Mouse (Mus musculus) G1E (cell line): ENCODE results near the gene Agmo.

ENCODE experiments used
- CTCF ChIP-seq: IDR thresholded peaks from 2 replicates; pipeline ENCODE4 v1.5.1; 2012; ENCODE audit warnings: low read depth, low read length, inconsistent platforms, mixed read lengths
- GATA1 ChIP-seq: IDR thresholded peaks from 2 replicates; pipeline ENCODE4 v1.6.1; 2012; ENCODE audit warnings: borderline replicate concordance, low read length, inconsistent platforms, mixed read lengths
- TAL1 ChIP-seq: conservative IDR thresholded peaks from 2 replicates; pipeline ENCODE4 v1.6.1; 2012; ENCODE audit warnings: low read depth, low read length, inconsistent platforms, mixed read lengths

GRCm38 (mm10) chr12:37251688-37252087, 10.2 kb downstream of the Agmo start:
- no peak for TF ChIP-seq CTCF
- no peak for TF ChIP-seq TAL1
- no peak for TF ChIP-seq GATA1
